Mouse (Mus musculus): ENCODE data around the gene Rilp.

- TF ChIP-seq ZMIZ1 (IDR thresholded peaks at IDR 0.05; ENCODE audit: low read depth, low read length) (no peak), TAL1 (IDR thresholded peaks at IDR 0.05; ENCODE audit: low read length) (no peak), CTCF (IDR thresholded peaks at IDR 0.05 in 2 of 3, conservative IDR thresholded peaks at IDR 0.05 in 1 of 3; ENCODE audit: control insufficient read depth in 1 of 3, insufficient read depth in 1 of 3, low read depth in 2 of 3, low read length in 3 of 3, poor library complexity in 1 of 3, severe bottlenecking in 1 of 3) (no peak), JUND (IDR thresholded peaks at IDR 0.05; ENCODE audit: low read depth, low read length) (no peak), NELFE (IDR thresholded peaks at IDR 0.05; ENCODE audit: low read depth, low read length) (no peak), MAX (IDR thresholded peaks at IDR 0.05; ENCODE audit: low read length) (no peak), MEF2A (IDR thresholded peaks at IDR 0.05; ENCODE audit: extremely low read depth, insufficient replicate concordance, low read depth, low read length, poor library complexity, severe bottlenecking) (no peak), POLR2A (IDR thresholded peaks at IDR 0.05; ENCODE audit: control insufficient read depth in 1 of 2, insufficient read depth in 1 of 2, low read depth in 1 of 2, low read length in 2 of 2, poor library complexity in 1 of 2) (no peak), EP300 (IDR thresholded peaks at IDR 0.05; ENCODE audit: low read depth in 1 of 2, low read length in 2 of 2) (no peak), UBTF (IDR thresholded peaks at IDR 0.05; ENCODE audit: borderline replicate concordance, insufficient read depth, low read depth, low read length) (no peak), POLR2AphosphoS2 (IDR thresholded peaks at IDR 0.05; ENCODE audit: low read length) (no peak), MAFK (IDR thresholded peaks at IDR 0.05; ENCODE audit: borderline replicate concordance, low read depth, low read length) (no peak)
Measured at GRCm38 (mm10) chr11:75557142-75557541, 47.2 kb downstream of the Rilp start.

Measured in MEL (cell line).